Mouse (Mus musculus) lung, postnatal 0 days (tissue): Measurements from ENCODE around the gene Mad2l1bp. TPM values are rescaled to one million over a fixed set of nuclear protein-coding genes. Genes with fewer than 3 reads are reported as not detected.
A peak's percentile ranks its signal among the peaks of the same experiment; 100 is the strongest.

ENCODE experiments used
- ATAC-seq: fragments of 200-750 bp; cut with Nextera tagmentation; 2 replicates; pipeline ENCODE4 v1.8.0; 2017; ENCODE audit warnings: moderate library complexity
- DNase-seq: peaks from one replicate; pipeline ENCODE4 v3.0.0-alpha.2; 2016; ENCODE audit warnings: low spot score
- H3K27ac ChIP-seq: fragments of 300-500 bp; sonication (generic); 2 replicates; pipeline ENCODE4 v1.5.1; 2014; ENCODE audit warnings: antibody characterized with exemption, mild to moderate bottlenecking, low read length, mixed read lengths
- H3K27me3 ChIP-seq: fragments of 300-500 bp; sonication (generic); replicated peaks from 2 replicates; pipeline ENCODE4 v1.6.1; 2014; ENCODE audit warnings: low read length, mixed read lengths; ENCODE audit not compliant: insufficient read depth
- H3K36me3 ChIP-seq: fragments of 300-500 bp; sonication (generic); 2 replicates; pipeline ENCODE4 v1.6.1; 2014; ENCODE audit warnings: low read length, mixed read lengths; ENCODE audit not compliant: insufficient read depth
- H3K4me1 ChIP-seq: fragments of 300-500 bp; sonication (generic); 2 replicates; pipeline ENCODE4 v1.6.1; 2014; ENCODE audit warnings: antibody characterized with exemption, low read depth, low read length, mixed read lengths; ENCODE audit not compliant: insufficient read depth
- H3K4me2 ChIP-seq: fragments of 300-500 bp; sonication (generic); replicated peaks from 2 replicates; pipeline ENCODE4 v1.6.1; 2014; ENCODE audit warnings: low read depth, mild to moderate bottlenecking, low read length, moderate library complexity, mixed read lengths
- H3K4me3 ChIP-seq: fragments of 300-500 bp; sonication (generic); 2 replicates; pipeline ENCODE4 v1.5.1; 2014; ENCODE audit warnings: low read depth, low read length
- H3K9ac ChIP-seq: fragments of 300-500 bp; sonication (generic); replicated peaks from 2 replicates; pipeline ENCODE4 v1.6.1; 2014; ENCODE audit warnings: low read depth, mild to moderate bottlenecking
- H3K9me3 ChIP-seq: fragments of 300-500 bp; sonication (generic); 2 replicates; pipeline ENCODE4 v1.6.1; 2016; ENCODE audit warnings: low read length, mixed read lengths
- CTCF ChIP-seq: IDR thresholded peaks from 2 replicates; pipeline ENCODE4 v1.5.1; 2016; ENCODE audit warnings: antibody characterized with exemption, mild to moderate bottlenecking
- EP300 ChIP-seq: IDR thresholded peaks from 2 replicates; pipeline ENCODE4 v1.6.1; 2016; ENCODE audit warnings: antibody characterized with exemption, mild to moderate bottlenecking, control low read depth
- WGBS: fragments of 180-500 bp; shearing (Covaris S2); extraction: QIAGEN DNeasy Blood & Tissue Kit; methylation state at CpG from one replicate; pipeline ENCODE4 v1.1.7; 2014; 5-methylcytosine and 5-hydroxymethylcytosine counted together
- polyA plus RNA-seq: library from polyadenylated mRNA; unstranded; fragments of >200 nt; fragmentation: Nextera tagmentation; extraction: Ambion mirVana; gene quantifications from 2 replicates; pipeline ENCODE4 v1.2.1, GENCODE M21; 2015

Mad2l1bp gene
- polyA plus RNA-seq, 1 experiment from 2014 or later: 44.6 TPM

DNA sequence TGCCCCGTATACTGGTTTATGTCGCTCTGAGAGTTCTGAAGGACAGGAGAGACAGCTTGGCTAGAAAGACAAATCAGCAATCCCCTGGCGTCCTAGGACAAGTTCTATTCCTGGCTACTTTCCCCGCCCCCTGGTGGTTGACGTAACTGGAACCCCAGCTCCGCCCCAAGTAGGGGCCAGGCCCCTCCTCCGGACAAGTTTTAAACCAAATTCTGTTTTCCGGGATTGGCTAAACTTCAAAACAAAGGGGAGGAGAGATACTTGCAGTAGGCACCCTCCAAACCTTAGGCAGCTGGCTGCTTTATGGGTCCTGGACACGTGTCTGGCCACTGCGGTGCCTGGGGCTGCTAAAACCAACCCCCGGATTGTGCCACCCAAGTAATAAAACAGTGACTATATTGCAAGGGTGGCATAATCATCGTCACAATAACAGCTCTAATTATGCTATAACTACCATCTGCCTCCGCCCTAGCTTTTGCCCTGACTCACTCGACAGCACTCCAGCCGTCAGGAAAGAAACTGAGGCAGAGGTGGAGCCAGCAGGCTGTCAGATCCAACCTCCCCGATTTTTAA is 6.8 kb upstream of the Mad2l1bp start:
- Histone ChIP-seq H3K27ac (peak overlapping the region; percentile 90), H3K4me2 (peak overlapping the region; percentile 69), H3K9me3 (no peaks in the 10 kb centered on the region), H3K27me3 (no peaks in the 10 kb centered on the region), H3K9ac (no peak overlapping the region; the same call in 1 of the 2 replicates), H3K4me3 (peak overlapping the region; percentile 72), H3K4me1 (peaks cover 3% of the 10 kb centered on the region; the same call in 1 of the 2 replicates), H3K36me3 (peaks cover 6% of the 10 kb centered on the region)
- peak; percentile 68 for ATAC-seq
- TF ChIP-seq EP300: peak; percentile 40
- peak; percentile 63 for TF ChIP-seq CTCF
- DNase-seq: peak; percentile 98
- 2% methylated on average over 16 of the region's 16 CpGs for WGBS

GRCm38 (mm10) chr17:46159236-46159635 is 5.9 kb upstream of the Mad2l1bp start:
- peak overlapping the region; percentile 90 for H3K27ac ChIP-seq
- H3K27me3 ChIP-seq: no peaks in the 10 kb centered on the region
- H3K4me1 ChIP-seq: peaks cover 3% of the 10 kb centered on the region; the same call in 1 of the 2 replicates
- H3K4me2 ChIP-seq: peak overlapping the region; percentile 69
- no peak overlapping the region for H3K9ac ChIP-seq
- H3K9me3 ChIP-seq: no peaks in the 10 kb centered on the region
- no peaks in the 10 kb centered on the region; the same call in 1 of the 2 replicates for H3K36me3 ChIP-seq
- no peak for DNase-seq
- ATAC-seq: no peak
- TF ChIP-seq CTCF (no peak), EP300 (no peak)
- WGBS: 56% methylated on average over 2 of the region's 2 CpGs
- H3K4me3 ChIP-seq: no peak overlapping the region

DNA sequence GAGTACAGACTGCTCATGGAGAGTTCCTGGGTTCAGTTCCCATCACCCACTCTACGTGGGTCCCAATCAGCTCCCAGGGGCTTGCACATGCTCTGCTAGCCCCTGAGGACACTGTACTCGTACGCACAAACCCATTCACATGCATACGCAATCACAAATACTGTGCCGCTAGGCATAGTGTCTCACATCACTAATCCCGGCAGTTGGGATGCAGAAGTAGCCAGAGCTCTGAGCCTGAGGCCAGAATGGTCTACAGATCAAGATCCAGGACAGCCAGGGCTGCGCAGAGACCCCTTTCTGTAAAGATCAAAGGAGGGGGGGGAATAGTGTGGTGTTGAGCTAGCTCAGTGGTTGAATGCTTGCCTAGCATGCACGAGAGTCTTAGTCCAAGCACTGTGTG is 3.8 kb upstream of the Mad2l1bp start:
- no peak for DNase-seq
- H3K27me3 ChIP-seq: no peaks in the 10 kb centered on the region
- no peaks in the 10 kb centered on the region for H3K9me3 ChIP-seq
- H3K4me2 ChIP-seq: no peak overlapping the region
- ATAC-seq: no peak
- no peak overlapping the region for H3K4me3 ChIP-seq
- WGBS: 86% methylated on average over 8 of the region's 8 CpGs
- TF ChIP-seq EP300 (no peak), CTCF (no peak)
- no peak overlapping the region for H3K9ac ChIP-seq
- peaks cover 8% of the 10 kb centered on the region; the same call in 1 of the 2 replicates for H3K4me1 ChIP-seq
- no peak overlapping the region for H3K27ac ChIP-seq
- H3K36me3 ChIP-seq: no peaks in the 10 kb centered on the region

DNA sequence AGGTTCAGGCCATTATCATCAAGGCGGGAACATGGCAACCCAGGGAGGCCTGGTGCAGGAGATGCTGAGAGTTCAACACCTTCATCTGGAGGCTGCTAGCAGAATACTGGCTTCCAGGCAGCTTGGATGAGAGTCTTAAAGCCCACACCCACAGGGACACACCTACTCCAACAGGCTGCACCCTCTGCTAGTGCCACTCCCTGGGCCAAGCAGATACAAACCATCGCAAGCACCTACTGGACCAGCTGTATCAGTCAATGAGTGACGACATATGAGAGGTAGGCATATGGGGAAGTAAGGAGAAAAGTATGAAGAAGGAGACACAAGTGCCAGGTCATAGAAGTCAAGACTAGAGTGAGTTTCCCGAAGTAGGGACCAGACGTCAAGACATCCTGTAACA is 3.3 kb upstream of the Mad2l1bp start:
- no peaks in the 10 kb centered on the region for H3K36me3 ChIP-seq
- WGBS: 57% methylated on average over 5 of the region's 5 CpGs
- ATAC-seq: no peak

GRCm38 (mm10) chr17:46154336-46154735 is 983 bp upstream of the Mad2l1bp start:
- H3K4me3 ChIP-seq: no peak overlapping the region
- H3K27ac ChIP-seq: no peak overlapping the region
- H3K36me3 ChIP-seq: no peaks in the 10 kb centered on the region
- H3K9ac ChIP-seq: no peak overlapping the region
- WGBS: 88% methylated on average over 3 of the region's 3 CpGs
- no peak overlapping the region for H3K4me2 ChIP-seq
- no peaks in the 10 kb centered on the region for H3K27me3 ChIP-seq
- no peaks in the 10 kb centered on the region for H3K9me3 ChIP-seq
- ATAC-seq: no peak
- H3K4me1 ChIP-seq: peaks cover 4% of the 10 kb centered on the region; the same call in 1 of the 2 replicates
- no peak for DNase-seq
- TF ChIP-seq EP300 (no peak), CTCF (no peak)

More for the DNA sequence above, 3.3 kb upstream of the Mad2l1bp start:
- Histone ChIP-seq H3K27me3 (no peaks in the 10 kb centered on the region), H3K4me2 (no peak overlapping the region), H3K9me3 (no peaks in the 10 kb centered on the region), H3K27ac (no peak overlapping the region), H3K4me1 (peaks cover 6% of the 10 kb centered on the region; the same call in 1 of the 2 replicates), H3K4me3 (no peak overlapping the region), H3K9ac (no peak overlapping the region)
- TF ChIP-seq CTCF (no peak), EP300 (no peak)
- DNase-seq: no peak

DNA sequence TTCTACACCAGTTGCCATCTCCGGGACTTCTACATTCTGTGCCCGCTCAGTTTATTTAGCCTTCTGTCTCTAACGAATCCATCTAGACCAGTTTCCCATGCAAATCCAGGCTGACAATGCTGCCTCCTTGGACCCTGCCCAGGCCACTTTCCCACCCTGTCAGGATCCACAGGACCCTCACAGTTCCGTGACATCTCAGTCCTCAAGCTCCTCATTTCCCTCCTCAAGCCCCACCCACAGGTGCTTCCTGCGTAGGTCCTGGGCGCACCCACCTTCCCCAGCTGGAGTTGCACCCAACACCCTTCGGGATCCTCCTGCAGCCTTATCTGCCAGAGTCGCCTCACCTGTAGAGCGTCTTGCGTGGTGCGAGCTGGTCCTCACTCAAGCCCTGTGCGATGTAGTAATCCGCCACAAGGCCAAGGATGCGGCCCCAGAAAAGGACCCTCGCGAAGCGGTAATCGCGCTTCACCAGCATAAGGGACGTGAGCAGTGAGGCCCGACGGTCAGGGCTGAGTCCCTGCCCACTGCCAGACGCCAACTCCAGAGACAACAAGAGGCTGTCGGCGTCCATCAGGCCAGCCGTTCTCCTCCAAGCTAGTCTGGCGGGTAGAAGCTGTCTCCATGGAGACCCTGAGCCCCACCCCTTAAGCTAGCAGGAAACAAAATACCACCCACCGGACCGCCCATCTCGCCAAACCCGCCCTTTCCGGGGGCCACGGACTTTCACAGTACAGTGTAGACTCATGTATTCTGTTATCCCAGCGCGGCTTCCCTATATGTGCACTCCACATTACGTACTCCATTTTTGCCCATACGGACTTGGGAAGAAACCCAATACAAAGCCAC is 9.6 kb downstream of the Mad2l1bp start, which contains the start of gene Rsph9:
Gene Rsph9, minus strand, starts transcription at position 639 of the 846 bp plus-strand sequence.
- Histone ChIP-seq H3K4me2 (peak within 1 kb of the TSS; percentile 70), H3K9me3 (no peaks in the 10 kb centered on the region), H3K4me3 (peak within 1 kb of the TSS; percentile 40), H3K4me1 (peaks cover 8% of the 10 kb centered on the region; the same call in 1 of the 2 replicates), H3K27ac (no peak within 1 kb of the TSS; the same call in 1 of the 2 replicates), H3K36me3 (peaks cover 11% of the 10 kb centered on the region), H3K9ac (0 out of 2 replicates have a peak within 1 kb of the TSS, but pooled peaks have one; percentile 8), H3K27me3 (no peaks in the 10 kb centered on the region)
- 6% methylated on average over 37 of the region's 37 CpGs for WGBS
- ATAC-seq: peak; percentile 99
- TF ChIP-seq CTCF (no peak; the same call in 1 of the 2 replicates), EP300 (no peak)
- peak; percentile 95 for DNase-seq
